Mouse (Mus musculus): ENCODE results near the gene Smim6.

Smim6 gene

GRCm38 (mm10) chr11:115911632-115912376, at the start of gene Smim6:
Gene Smim6 (plus strand): TSS chr11:115912017.
- DNase-seq = peak; percentile 42

DNA sequence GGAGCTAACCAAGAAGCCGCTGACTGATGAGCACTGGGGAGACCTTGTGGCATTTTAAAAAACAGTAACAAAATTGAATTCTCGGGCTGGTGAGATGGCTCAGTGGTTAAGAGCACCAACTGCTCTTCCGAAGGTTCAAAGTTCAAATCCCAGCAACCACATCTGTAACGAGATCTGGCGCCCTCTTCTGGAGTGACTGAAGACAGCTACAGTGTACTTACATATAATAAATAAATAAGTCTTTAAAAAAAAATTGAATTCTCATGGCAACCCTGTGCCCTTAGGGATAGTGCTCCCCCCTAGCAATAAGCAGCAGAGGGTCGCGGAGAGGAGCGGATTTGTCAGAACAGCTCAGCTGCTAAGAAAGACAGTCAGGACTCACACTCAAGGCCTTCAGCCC, 47.9 kb upstream of the Smim6 start:
- DNase-seq = no peak

- no peak for DNase-seq
These were observed 42.4 kb upstream of the Smim6 start for GRCm38 (mm10) chr11:115869393-115869792.

DNA sequence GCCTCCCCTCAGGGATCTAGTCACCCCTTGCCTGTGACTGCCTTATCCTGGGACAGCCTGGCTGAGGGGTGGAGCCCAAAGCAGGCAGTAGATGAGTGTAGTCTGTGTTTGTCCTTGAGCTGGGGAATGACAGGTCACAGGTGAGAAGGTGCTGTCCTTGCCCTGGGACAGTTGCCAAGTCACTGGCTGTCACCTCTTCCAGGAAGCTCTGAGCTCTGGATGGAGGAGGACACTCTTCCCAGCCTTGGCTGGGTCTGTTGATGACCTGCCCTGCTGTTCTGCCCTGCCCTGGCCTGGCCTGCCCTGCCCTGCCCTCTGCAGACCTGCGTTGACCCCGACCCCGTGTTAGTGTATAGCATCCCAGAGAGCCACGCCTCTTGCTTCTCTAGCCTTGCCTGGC, 39.4 kb upstream of the Smim6 start:
- no peak for DNase-seq

DNA sequence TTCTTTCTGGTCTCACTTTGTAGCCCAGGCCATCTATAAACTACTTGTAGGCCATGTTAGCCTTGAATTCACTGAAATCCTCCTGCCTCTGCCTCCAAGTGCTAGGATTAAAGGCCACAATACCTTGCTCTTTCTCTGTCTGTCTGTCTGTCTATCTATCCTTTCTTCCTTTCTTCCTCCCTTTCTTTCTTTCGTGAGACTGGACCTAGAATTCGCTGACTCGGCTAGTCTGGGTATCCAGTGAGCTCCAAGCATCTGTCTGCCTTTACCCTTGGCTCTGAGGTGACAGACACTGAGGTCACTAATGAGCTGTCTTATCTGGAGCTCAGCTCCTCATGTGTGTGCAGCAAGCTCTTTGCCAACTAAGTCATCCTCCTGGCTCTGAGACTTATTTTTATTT, 35.9 kb upstream of the Smim6 start:
- DNase-seq = no peak

DNA sequence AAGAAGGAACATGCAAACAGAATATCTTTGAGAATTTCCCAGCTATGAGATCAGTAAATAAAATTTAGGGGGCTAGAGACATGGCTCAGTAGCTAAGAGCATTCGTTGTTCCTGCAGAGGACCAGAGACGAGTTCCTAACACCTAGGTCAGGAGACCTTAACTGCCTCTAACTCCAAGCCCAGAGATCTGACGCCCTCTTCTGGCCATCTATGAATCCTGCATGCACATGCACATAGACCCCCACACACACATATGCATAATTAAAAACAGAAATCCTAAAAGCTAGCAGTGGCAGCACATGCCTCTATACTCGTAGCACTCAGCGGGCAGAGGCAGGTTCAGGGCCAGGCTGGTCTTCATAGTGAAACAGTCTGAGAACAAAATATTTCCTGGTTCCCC, 35.4 kb upstream of the Smim6 start:
- no peak for DNase-seq

DNA sequence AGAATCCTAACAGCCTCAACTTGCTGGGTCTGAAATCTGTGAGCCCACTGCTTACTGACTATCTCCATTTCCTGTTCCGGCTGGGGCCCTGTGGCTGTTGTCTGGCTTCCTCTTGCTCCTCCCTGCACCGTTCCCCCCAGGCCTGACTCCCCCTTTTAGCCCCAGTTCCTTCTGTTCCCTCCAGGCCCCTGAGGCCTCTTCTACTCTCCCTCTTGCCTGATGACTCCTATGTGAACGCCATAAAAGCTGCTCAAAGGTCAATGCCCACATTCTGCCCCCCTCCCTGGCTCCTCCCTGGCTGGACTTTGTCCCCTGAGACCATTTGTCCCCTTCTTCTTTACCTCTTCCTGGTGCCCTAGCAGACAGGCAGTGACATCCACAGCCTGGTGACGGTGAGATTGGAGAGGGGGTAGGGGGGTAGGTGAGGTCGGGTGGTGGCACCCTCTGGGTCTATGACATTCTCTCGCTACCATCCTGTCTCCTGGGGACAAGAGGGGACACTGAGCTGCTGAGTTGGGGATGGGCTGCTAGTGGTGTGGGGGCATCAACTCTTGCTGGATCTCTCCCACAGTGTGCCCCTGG, 34.6 kb upstream of the Smim6 start:
- no peak for DNase-seq

GRCm38 (mm10) chr11:115878071-115878470, 33.7 kb upstream of the Smim6 start:
- no peak for DNase-seq

DNA sequence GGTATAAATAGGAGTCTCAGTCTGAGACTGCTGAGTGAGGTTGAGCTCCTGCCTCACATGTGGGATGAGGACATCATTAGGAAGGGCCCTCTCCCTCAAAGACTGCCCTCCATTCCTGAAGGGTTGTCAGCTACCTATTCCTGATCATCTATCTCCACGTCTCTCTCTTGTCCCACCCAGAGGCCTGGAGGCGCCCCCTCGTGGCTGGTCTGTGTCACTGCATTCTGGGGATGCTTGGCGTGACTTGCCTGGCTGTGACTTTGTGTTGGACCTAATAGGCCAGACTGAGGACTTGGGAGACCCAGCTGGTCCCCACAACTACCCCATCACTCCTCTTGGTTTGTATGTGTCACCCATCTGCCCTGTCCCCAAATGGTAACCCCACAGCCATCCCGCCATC, 30.8 kb upstream of the Smim6 start:
- DNase-seq = peak; percentile 57

DNA sequence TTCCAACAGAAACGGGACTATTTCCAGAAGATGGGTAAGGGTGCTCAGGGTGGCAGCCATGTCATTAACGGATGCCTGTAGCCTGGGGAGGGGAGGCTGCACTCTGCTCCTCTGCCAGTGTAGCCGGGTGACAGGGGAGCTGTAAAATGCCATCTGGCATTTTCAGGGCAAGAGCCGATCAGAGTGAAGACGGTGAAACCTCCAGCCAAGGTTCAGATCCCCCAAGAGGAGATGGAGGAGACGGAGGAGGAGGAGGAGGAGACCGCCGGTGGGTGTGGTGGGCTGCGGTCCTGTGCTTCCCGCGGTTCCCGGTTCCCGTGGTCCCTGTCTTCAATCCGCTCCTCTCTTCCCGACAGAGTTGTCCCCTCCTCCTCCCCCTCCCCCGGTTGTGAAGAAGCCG, 28.6 kb upstream of the Smim6 start:
- DNase-seq = no peak

- DNase-seq = no peak
These were observed 27.5 kb upstream of the Smim6 start for GRCm38 (mm10) chr11:115884361-115884760.

DNA sequence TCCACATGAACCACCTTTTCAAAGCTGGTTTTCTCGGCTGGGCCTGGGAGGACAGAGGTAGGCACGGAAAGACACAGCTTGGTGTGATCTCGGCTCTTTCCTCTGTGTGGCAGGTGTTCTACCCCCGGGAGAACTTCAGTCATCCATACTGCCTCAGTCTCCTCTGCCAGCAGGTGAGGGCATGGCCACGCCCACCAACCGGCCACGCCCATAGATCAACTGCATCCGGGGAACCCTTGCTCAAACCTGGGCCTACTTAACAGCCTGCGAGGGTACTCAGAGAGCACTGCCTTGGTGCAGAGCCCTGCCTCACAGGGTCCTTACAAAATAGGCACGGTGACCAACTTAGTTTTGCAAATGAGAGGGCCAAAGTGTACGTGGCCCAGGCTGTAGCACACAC, 26.5 kb upstream of the Smim6 start:
- no peak for DNase-seq

GRCm38 (mm10) chr11:115886446-115886845, 25.4 kb upstream of the Smim6 start:
- no peak for DNase-seq

DNA sequence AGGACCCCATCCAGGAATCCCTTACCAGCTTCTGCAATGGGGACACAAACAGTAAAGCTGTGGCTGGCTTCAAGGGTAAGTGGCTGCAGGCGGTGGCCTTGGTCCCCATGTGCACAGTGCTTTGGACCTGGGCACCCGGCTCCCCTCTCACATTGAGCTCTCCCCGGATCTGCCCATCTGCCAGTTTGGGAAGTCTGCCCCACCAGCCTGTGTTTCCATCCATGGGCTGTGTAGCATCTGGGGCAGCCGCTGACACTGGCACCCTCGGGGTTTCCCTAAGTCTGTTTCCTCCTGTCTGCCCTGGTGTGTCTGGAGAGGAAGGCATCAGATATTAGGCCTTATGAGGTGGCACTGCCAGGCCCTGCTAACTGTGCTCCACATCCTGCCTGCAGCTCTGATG, 23.8 kb upstream of the Smim6 start:
- DNase-seq = no peak

DNA sequence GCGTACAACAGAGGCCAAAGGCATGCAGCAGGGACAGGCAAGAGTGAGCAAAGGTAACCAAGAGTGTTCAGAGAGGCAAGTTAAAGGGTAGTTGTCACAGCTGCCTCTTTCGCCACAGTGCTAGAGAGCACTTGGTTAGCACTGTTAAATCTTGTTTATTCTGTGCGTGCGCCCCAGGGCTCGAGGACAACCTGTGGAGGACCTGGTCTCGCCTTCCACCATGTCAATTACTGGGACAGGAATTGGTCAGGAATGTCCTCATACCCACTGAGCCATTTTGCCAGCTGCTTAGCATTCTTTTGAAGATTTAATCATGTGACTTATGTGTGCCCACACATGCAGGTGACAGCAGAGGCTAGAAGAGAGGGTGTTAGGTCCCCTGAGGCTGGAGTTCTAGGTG, 22.7 kb upstream of the Smim6 start:
- DNase-seq = no peak

DNA sequence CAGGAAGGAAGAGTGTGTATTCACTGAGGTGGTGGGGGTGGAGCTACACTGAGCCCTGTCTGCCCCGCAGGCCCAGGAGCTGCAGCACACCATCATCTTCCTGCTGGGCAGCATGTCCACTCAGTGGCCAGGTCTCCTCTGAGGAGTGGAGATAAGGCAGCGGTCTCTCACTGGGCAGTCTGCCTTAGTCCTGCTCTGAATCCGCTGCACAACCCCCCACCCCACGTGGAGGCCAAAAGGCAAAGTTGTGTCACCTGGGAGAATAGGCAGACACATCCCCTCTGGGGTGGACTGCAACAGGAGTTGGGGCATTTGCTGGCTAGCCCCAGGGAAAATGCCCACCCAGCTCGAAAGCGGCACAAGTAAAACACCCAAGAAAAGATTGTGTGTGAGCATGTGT, 19.6 kb upstream of the Smim6 start:
- no peak for DNase-seq

DNA sequence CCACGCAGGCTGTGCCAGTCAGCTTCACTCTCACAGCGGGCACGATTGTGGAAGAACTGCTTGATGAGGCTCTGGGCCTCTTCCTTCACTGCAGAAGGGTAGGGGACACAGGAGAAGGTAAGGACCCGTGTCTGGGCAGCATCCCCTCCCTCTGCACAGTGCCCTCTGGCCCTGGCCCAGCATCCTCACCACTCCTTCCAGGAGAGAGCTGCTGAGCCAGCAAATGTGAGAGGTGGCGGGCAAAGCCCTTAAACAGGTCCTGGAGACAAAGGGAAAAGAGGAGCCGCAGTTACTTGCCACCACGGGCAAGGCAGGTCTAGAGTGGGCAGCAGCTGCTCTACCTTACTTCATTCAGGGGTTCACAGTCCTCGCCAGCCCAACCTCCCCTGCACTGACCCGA, 18.7 kb upstream of the Smim6 start:
- no peak for DNase-seq

DNA sequence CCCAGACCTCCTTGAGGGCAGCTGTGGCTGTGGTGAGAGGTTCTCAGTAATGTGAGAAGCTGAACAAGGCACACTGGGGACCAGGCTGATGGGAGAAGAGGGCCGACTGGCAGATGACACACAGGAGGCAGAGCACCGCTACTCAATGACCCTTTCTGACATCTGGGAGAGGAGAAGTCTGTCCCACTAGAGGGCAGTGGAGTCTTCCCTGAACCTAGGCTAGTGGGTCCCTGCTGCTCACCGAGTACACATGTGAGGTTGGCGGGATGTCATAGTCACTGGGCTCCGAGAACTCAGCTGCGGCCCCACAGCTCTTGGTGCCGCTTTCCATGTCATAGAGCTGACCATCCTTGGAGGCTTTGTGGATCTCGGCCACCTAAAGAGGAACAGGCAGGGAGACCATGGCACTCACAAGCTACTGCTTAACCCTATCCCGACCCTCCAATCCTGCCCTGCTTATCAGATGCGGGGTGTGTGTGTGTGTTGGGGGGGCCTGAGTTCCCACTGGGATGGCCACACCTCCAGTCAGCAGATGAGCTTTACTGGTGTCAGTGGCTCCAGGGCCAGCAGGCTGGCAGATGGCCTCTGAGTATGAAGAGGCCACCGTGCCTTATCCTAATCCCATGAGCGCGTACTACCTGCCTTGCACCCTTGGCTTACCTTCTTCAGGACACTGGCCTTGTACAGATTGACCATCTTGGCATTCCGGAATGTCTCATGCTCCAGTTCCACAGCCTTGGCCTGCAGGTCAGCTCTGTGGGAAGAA, 16.9 kb upstream of the Smim6 start:
- DNase-seq = peak; percentile 69

DNA sequence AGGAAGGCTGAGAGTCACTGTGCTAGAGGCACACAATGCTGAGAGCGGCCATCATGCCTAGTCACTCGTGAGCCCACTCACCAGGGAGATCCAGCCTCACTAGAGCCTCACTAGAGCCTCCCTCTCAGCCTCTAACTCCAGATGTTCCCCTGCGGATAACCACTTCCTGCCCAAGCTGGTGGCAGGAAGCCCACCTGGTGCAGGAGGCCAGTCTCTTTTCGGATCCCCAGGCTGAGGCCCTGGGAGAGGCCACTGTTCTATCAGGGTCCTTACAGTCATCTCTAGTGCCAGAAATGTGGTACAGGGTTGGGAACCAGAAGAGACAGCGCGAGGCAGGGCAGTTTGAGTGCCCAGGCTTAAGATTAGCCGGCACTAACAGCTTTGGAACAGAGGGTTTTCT, 13.4 kb upstream of the Smim6 start:
- peak; percentile 79 for DNase-seq

- DNase-seq = peak; percentile 85
These were observed 12.9 kb upstream of the Smim6 start for GRCm38 (mm10) chr11:115898886-115899285.

GRCm38 (mm10) chr11:115899486-115900266, 12.1 kb upstream of the Smim6 start, which contains the start of gene Smim5:
Gene Smim5 (plus strand): TSS chr11:115899966.
- peak; percentile 53 for DNase-seq

DNA sequence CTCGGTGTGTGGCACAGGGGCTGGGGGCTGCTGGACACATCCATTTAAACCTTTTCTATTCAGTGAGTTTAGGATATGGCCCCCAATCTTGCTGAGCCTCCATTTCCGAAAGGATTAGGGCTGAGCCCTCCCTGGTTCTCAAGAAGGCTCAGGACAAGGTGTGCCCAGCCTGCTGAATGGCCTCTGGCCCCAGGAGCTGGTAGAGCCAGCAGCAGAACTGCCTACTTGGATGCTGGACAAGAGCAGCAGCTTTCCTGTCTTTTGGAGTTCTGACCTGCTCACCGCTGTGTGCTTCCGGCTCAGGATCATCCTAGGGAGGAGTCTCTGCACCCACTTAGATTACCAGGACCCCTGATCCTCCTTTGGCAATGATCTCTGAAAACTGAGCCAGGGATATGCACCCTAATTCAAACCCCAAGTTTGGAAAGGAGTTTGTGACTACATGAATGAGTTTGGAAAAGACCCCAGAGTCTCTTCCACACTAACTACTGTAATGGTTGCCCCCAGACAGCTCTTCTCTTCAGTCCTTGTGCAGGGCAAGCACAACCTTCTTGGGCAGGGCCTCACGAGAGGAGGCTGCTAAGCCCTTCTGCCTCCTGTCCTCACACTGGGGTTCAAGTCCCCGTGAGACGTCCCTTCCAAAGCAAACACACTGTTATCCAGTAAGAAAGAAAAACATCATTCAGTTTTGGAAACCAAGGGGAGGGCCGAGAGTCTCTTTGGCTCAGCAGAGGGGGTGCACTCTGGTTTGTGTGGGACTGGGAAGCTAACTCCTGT, 11.1 kb upstream of the Smim6 start:
- DNase-seq = no peak
